Mouse (Mus musculus) heart, embryonic 14.5 days (tissue): ENCODE data around the gene Theg. TPM values are rescaled to one million over a fixed set of nuclear protein-coding genes. Genes with fewer than 3 reads are reported as not detected.

Experiments used
- ATAC-seq: fragments of 200-750 bp; cut with Nextera tagmentation; 2 replicates; pipeline ENCODE4 v1.8.0; 2017; ENCODE audit warnings: low read depth, moderate TSS enrichment; ENCODE audit not compliant: insufficient number of reproducible peaks, insufficient read depth, low FRiP score
- H3K27ac ChIP-seq, 2 experiments: fragments of 200-500 bp in 1 of 2; fragments of 300-500 bp in 1 of 2; sonication (generic) in 1 of 2; replicated peaks in 1 of 2; 2 replicates each; pipeline ENCODE4 v1.5.1; 2012 to 2014; ENCODE audit warnings: low read depth in 2 of 2, low read length in 2 of 2, control low read depth in 1 of 2, mild to moderate bottlenecking in 1 of 2, mixed read lengths in 1 of 2; ENCODE audit not compliant: control insufficient read depth in 1 of 2, insufficient read depth in 1 of 2
- H3K27me3 ChIP-seq: fragments of 300-500 bp; sonication (generic); 2 replicates; pipeline ENCODE4 v1.6.1; 2014; ENCODE audit warnings: mild to moderate bottlenecking, low read length, control low read depth; ENCODE audit not compliant: control insufficient read depth, insufficient read depth
- H3K36me3 ChIP-seq: fragments of 300-500 bp; sonication (generic); 2 replicates; pipeline ENCODE4 v1.6.1; 2014; ENCODE audit warnings: mild to moderate bottlenecking, control low read depth, low read length, mixed read lengths; ENCODE audit not compliant: control insufficient read depth, insufficient read depth
- H3K4me1 ChIP-seq, 2 experiments: fragments of 200-500 bp in 1 of 2; fragments of 300-500 bp in 1 of 2; sonication (generic) in 1 of 2; 2 replicates each; pipeline ENCODE4 v1.6.1; 2012 to 2014; ENCODE audit warnings: low read length in 2 of 2, control low read depth in 1 of 2, mixed read lengths in 1 of 2; ENCODE audit not compliant: control insufficient read depth in 2 of 2, insufficient read depth in 2 of 2
- H3K4me2 ChIP-seq: fragments of 300-500 bp; sonication (generic); 2 replicates; pipeline ENCODE4 v1.6.1; 2014; ENCODE audit warnings: mild to moderate bottlenecking, low read length
- H3K4me3 ChIP-seq, 2 experiments: fragments of 200-500 bp in 1 of 2; fragments of 300-500 bp in 1 of 2; sonication (generic) in 1 of 2; 2 replicates each; pipeline ENCODE4 v1.5.1; 2012 to 2014; ENCODE audit warnings: low read length in 2 of 2, mild to moderate bottlenecking in 2 of 2, control low read depth in 1 of 2, low read depth in 1 of 2, moderate library complexity in 1 of 2; ENCODE audit not compliant: control insufficient read depth in 1 of 2, insufficient read depth in 1 of 2
- H3K9ac ChIP-seq: fragments of 300-500 bp; sonication (generic); 2 replicates; pipeline ENCODE4 v1.6.1; 2014; ENCODE audit warnings: mild to moderate bottlenecking, low read length
- H3K9me3 ChIP-seq: fragments of 300-500 bp; sonication (generic); 2 replicates; pipeline ENCODE4 v1.6.1; 2016; ENCODE audit warnings: low read length, control low read depth; ENCODE audit not compliant: control insufficient read depth
- WGBS: fragments of 180-500 bp; shearing (Covaris S2); extraction: QIAGEN DNeasy Blood & Tissue Kit; methylation state at CpG from one replicate; pipeline ENCODE4 v1.1.7; 2014; 5-methylcytosine and 5-hydroxymethylcytosine counted together
- polyA plus RNA-seq: library from polyadenylated mRNA; unstranded; fragments of >200 nt; fragmentation: Nextera tagmentation; extraction: Ambion mirVana; gene quantifications from 2 replicates; pipeline ENCODE4 v1.2.1, GENCODE M21; 2014

Theg gene
- polyA plus RNA-seq, 1 experiment from 2014 or later, result not detected

- WGBS, result 67% methylated on average over 12 of the region's 12 CpGs
- H3K4me2 ChIP-seq, result no peak overlapping the region
- H3K27me3 ChIP-seq, result no peaks in the 10 kb centered on the region
- H3K9me3 ChIP-seq, result no peaks in the 10 kb centered on the region
- no peak for ATAC-seq
- no peak overlapping the region for H3K4me3 ChIP-seq
- H3K36me3 ChIP-seq, result peaks cover 29% of the 10 kb centered on the region
- peaks cover 2 to 8% of the 10 kb centered on the region in 2 experiments for H3K4me1 ChIP-seq
- no peak overlapping the region for H3K27ac ChIP-seq
- H3K9ac ChIP-seq, result no peak overlapping the region
Observed at GRCm38 (mm10) chr10:79536461-79537080, 50.6 kb downstream of the Theg start.

GRCm38 (mm10) chr10:79535431-79535830 lies 51.7 kb downstream of the Theg start:
- Histone ChIP-seq H3K4me2 (no peak overlapping the region), H3K4me1 (peaks cover 2 to 8% of the 10 kb centered on the region in 2 experiments), H3K27me3 (no peaks in the 10 kb centered on the region), H3K27ac (no peak overlapping the region), H3K4me3 (no peak overlapping the region), H3K36me3 (peaks cover 18% of the 10 kb centered on the region), H3K9me3 (no peaks in the 10 kb centered on the region), H3K9ac (no peak overlapping the region)
- WGBS, result 57% methylated on average over 1 of the region's 1 CpGs
- ATAC-seq, result no peak

- WGBS, result 83% methylated on average over 2 of the region's 2 CpGs
- no peak overlapping the region for H3K4me2 ChIP-seq
- no peak overlapping the region for H3K4me3 ChIP-seq
- peaks cover 2 to 8% of the 10 kb centered on the region in 2 experiments for H3K4me1 ChIP-seq
- no peaks in the 10 kb centered on the region for H3K27me3 ChIP-seq
- no peak overlapping the region for H3K9ac ChIP-seq
- H3K36me3 ChIP-seq, result peaks cover 8% of the 10 kb centered on the region
- no peak overlapping the region for H3K27ac ChIP-seq
- no peaks in the 10 kb centered on the region for H3K9me3 ChIP-seq
- no peak for ATAC-seq
Observed at GRCm38 (mm10) chr10:79534426-79534825, 52.7 kb downstream of the Theg start.

- H3K27ac ChIP-seq, result no peak within 1 kb of the TSS
- WGBS, result under 1% methylated on average over 48 of the region's 52 CpGs
- H3K9ac ChIP-seq, result peak within 1 kb of the TSS; percentile 67
- peak within 1 kb of the TSS; percentile 47 to 54 for H3K4me3 ChIP-seq
- peaks cover 2 to 8% of the 10 kb centered on the region in 2 experiments for H3K4me1 ChIP-seq
- H3K4me2 ChIP-seq, result peak within 1 kb of the TSS; percentile 96
- no peaks in the 10 kb centered on the region; the same call in 1 of the 2 replicates for H3K36me3 ChIP-seq
- no peaks in the 10 kb centered on the region for H3K27me3 ChIP-seq
- H3K9me3 ChIP-seq, result no peaks in the 10 kb centered on the region
- ATAC-seq, result peak; percentile 65
Observed at GRCm38 (mm10) chr10:79533126-79533911, 53.8 kb downstream of the Theg start, which contains the start of gene Plpp2. Plpp2 (minus strand) TSS chr10:79533796.

GRCm38 (mm10) chr10:79532678-79533077 lies 54.5 kb downstream of the Theg start:
- peak overlapping the region; percentile 96 for H3K4me2 ChIP-seq
- H3K4me3 ChIP-seq, result peak overlapping the region; percentile 47 to 54
- no peak overlapping the region for H3K27ac ChIP-seq
- H3K36me3 ChIP-seq, result no peaks in the 10 kb centered on the region; the same call in 1 of the 2 replicates
- H3K9me3 ChIP-seq, result no peaks in the 10 kb centered on the region
- no peaks in the 10 kb centered on the region for H3K27me3 ChIP-seq
- WGBS, result 37% methylated on average over 3 of the region's 3 CpGs
- peaks cover 2 to 8% of the 10 kb centered on the region in 2 experiments for H3K4me1 ChIP-seq
- ATAC-seq, result no peak
- peak overlapping the region; percentile 67 for H3K9ac ChIP-seq

- no peak for ATAC-seq
- Histone ChIP-seq H3K36me3 (peaks cover 2% of the 10 kb centered on the region), H3K9ac (no peak overlapping the region), H3K4me2 (no peak overlapping the region), H3K27ac (no peak overlapping the region), H3K4me3 (no peak overlapping the region), H3K9me3 (no peaks in the 10 kb centered on the region), H3K27me3 (no peaks in the 10 kb centered on the region), H3K4me1 (peaks cover 2 to 8% of the 10 kb centered on the region in 2 experiments)
- WGBS, result 83% methylated on average over 3 of the region's 3 CpGs
Observed at GRCm38 (mm10) chr10:79531593-79531992, 55.5 kb downstream of the Theg start.

- Histone ChIP-seq H3K27me3 (no peaks in the 10 kb centered on the region), H3K9me3 (no peaks in the 10 kb centered on the region), H3K4me1 (peaks cover 2 to 8% of the 10 kb centered on the region in 2 experiments), H3K9ac (no peak overlapping the region), H3K4me3 (no peak overlapping the region), H3K4me2 (no peak overlapping the region), H3K36me3 (peaks cover 6% of the 10 kb centered on the region), H3K27ac (no peak overlapping the region)
- WGBS, result 90% methylated on average over 13 of the region's 13 CpGs
- no peak for ATAC-seq
Observed at GRCm38 (mm10) chr10:79530721-79531120, 56.4 kb downstream of the Theg start.
